Mouse (Mus musculus): ENCODE data around the gene Raf1. TPM values are rescaled to one million over a fixed set of nuclear protein-coding genes. Genes with fewer than 3 reads are reported as not detected.

Raf1 gene
- 100 to 1,000 TPM; 123 to 137 TPM for total RNA-seq (2021)
- long read RNA-seq, experiment 1, transcript Raf1-201 (17 exons, 3,070 nt): major isoform, 107 of 160 reads
- long read RNA-seq, experiment 1, partial matches to known transcripts: 9 of 160 reads
- long read RNA-seq, experiment 1, other reads (novel, unspliced or antisense): 41 of 160 reads
- long read RNA-seq, experiment 2, transcript Raf1-201 (17 exons, 3,070 nt): major isoform, 109 of 175 reads
- long read RNA-seq, experiment 2, partial matches to known transcripts: 18 of 175 reads
- long read RNA-seq, experiment 2, other reads (novel, unspliced or antisense): 45 of 175 reads

DNA sequence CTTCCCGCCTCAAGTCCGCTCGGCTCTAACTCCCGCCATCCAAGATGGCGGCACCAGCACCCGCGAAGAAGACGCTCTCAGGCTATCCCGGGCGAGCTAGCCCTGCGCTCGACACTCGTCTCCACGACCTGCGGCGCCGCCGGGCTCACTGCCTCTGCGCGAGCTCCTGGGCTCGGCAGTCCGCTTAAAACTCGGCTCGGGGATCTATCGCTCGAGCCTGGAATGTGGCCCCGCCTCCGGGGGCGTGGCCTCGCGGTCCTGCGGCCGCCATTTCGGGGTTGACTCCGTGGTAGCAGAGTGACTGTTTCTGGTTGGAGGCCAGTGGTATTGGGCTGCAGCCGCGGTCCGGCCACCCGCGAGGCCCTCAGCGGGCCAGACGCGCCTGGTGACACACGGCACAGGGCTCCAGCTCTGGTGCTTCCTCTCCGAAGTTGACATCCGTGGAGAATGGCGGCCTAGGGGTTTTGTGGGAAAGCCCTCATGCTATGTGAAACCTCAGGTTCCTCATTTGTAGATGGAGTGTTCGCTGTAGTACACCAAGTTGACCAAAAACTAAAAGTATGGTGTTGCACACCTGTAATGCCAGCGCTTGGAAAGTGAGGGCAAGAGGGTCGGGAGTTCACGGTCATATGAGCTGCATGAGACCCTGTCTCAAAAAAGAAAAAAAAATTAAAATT is at the start of gene Raf1:
Raf1 (minus strand) TSS at position 184 of the 677 bp plus-strand sequence.
- DNase-seq (ENCODE audit: low spot score in 2 of 2): peak; percentile 97 to 98

DNA sequence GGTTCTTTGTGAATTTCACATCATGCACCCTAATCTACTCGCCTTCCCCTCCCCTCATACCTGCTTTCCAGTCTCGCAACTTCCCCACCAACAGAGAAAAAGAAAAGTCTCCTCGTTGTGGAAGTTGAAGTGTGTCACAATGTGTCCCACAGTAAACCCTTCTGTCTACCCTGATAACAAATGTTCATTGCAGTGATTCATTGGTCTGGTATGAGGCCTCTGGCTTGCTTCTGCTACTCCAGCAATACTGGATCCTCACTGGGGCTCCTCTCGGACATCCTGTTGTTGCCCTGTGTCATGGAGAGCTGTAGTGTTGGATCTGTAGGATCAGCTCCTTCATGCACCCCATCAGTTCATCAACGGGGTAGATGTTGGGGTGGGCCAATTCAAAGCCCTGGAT is 45.8 kb upstream of the Raf1 start:
- DNase-seq (ENCODE audit: low spot score in 2 of 2): no peak

DNA sequence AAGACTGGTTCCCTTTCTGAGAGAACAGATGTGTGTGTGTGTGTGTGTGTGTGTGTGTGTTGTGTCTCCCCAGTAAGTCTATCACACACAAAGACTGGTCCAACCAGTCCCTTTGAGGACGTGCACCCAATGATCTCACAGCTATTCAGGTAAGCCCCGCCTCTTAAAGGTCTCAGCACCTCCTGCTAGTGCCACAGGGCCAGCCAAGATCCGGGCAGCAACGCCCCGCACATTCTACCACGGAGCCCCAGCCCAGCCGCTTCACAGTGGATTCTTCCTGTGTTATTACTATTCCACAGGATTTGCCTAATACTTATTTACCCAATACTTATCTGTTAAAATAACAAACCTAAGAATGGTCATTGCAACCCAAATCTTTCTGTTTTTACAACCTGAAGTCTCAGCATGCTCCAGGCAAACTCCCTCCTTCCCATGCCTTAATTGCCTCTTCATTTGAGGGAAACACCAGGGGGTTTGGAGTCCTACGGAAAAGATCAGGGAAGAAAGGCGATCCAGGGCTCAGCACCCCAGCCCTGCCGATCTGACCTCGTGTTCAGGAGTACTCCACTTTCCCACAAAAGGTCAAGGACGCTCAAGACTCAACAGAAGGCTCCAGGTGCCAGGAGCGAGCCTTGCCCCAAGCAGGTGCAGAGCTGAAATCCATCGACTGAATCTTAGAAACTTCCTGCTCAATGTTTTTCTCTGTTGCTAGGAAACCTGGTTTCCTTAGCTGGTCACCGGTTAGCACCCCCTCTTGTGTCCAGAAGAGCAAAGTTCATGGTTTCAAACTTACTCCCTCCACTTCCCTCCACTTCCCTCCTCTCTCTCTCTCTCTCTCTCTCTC is 41.5 kb upstream of the Raf1 start:
- peak in 1 of 2 experiments; percentile 14 for DNase-seq (ENCODE audit: low spot score in 2 of 2)

DNA sequence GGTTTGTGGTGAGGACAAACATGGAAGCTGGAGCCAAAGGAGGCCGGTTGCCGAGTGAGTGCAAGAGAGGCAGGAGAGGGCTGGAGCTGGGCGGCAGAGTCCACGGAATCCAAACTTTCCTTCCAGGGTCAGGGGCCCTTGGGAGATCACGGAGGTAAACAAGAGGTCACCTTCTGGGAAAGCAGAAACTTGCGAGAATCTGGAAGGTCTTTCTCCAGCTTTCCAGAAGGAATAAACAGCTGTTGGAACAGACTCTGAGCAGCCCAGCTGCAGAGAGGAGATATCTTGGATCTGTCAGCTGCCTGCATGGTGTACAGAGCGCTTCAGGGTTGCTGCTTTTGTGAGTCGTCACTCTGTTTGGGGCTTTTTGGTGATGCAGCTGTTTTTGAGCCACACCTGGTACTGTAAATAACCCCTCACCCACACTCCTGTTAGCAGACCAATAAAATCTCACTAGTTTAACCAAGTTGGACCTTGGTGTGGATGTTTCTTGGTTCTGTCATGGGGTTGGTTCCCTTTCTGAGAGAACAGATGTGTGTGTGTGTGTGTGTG is 40.7 kb upstream of the Raf1 start:
- DNase-seq (ENCODE audit: low spot score in 2 of 2): peak; percentile 21 to 63

DNA sequence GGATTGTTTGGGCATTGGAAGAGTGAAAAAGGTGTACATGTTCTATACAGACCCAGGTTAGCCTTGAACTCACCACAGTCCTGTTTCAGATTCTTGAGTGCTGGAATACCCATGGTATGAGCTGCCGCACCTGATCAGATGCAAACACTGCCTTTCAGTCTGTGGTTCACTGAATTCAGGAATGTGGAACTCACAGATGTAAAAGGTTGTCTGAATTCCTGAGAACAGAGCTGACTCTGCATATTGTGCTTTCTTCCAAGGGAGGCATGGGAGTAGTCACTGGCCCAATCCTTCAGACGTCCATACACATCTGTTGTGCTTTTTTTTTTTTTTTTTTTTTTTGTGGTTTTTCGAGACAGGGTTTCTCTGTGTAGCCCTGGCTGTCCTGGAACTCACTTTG is 34.8 kb upstream of the Raf1 start:
- no peak for DNase-seq (ENCODE audit: low spot score in 2 of 2)

DNA sequence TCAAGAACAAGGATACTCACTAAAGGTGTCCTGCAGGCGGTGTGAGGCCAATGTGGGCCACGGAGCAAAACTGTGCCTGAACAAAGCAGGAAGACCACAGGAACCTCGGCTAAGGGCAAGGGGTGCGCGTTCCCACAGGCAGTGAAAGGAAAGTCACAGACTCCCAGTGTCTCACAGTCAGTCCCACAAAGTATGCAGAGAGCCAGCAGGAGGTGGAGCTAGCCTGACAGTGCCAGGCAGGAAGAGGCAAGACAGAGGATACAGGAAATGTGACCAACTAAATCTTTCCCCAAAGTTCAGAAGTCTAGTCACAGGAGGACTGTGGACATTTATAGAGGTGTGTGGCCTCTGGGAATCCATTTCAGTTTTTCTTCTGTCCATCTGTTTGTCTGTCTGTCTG is 26.5 kb upstream of the Raf1 start:
- DNase-seq (ENCODE audit: low spot score in 2 of 2): no peak

DNA sequence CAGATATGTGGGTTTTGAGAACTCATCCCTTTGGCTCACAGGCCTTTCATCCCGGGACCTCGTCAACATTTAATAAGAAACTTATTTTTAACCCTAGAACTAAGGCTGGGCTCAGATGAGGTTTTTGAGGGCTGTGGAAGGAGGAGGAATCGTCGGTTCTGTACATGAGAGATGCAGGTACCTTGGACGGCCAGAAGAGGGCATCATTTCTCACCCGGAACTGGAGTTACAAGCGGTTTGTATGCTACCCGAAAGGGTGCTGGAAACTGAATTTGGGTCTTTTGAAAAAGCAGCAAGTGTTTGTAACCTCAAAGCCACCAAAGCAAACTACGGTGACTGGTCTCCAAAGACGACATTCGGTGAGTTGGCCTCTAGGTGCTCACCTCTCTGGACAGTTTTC is 24.9 kb upstream of the Raf1 start:
- DNase-seq (ENCODE audit: low spot score in 2 of 2): no peak

DNA sequence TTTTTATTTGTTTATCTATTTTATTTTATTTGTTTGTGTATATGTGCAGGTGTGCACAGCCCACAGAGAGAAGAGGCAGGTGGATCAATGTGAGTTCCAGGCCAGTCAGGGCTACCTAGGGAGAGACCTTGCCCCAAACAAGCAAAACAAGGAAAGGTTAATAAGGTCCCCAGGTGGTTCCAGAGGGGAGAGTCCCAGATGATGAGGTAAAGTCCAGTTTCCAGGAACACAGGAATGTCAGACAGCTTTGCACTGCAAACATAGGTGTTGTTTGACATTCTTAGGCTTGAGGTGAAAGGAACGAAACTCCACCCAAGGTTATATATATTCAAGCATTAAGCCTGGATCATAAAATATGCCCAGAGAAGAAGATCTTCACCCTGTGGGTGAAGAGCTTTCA is 24.3 kb upstream of the Raf1 start:
- DNase-seq (ENCODE audit: low spot score in 2 of 2): no peak

DNA sequence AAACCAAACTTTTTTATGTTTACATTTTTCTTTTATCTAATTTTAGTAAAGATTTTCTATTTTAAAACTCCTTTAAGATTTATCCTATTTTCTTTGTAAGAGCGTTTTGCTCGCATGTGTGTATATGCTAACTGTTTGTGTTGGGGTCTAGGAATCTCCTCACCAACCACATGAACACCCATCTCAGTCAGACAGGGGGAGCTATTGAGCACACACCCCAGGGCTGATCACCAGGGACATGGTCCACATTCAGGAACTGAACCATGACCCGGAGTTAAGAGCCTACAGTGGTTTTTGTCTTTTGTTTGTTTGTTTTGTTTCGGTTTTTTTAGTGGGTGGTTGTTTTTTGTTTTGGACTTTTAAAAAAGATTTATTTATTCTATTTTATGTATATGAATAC is 22.3 kb upstream of the Raf1 start:
- DNase-seq (ENCODE audit: low spot score in 2 of 2): no peak

DNA sequence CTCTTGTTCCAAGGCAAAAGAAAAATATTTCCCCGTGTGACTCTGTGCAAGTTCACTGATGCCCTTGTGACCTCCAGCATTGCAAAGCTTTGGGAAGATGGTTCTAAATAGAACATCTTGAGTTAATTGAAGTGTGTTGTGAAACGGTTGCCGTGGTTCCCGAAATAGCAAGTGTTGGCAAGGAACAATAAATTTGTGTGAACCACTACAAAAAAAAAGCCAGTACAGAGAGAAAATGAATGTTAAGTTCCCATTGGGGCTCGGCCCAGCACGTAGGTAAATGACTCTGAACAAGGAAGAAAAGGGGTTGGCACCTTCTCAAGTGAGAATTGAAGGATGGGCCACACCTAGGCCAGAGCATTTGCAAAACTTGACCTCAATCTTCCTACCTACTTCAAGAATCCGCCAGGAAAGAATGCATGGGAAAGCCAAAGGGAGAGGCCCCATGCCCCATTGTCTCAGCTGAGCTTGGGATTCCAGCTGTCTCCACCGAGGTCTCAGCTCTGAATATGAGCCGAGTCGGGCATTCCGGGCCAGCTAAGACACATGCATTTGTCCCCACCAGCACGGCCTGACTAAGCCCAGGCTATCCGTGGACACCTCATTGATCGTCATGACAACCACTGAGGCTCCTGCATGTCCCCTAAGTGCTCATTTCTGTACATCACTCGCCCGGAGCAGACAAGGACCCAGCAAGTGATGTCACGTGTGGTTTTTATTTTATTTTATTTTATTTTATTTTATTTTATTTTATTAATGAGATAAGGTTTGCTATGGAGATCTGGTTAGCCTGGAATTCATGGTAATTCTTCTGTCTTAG is 21.5 kb upstream of the Raf1 start:
- peak in 1 of 2 experiments; percentile 16 for DNase-seq (ENCODE audit: low spot score in 2 of 2)

DNA sequence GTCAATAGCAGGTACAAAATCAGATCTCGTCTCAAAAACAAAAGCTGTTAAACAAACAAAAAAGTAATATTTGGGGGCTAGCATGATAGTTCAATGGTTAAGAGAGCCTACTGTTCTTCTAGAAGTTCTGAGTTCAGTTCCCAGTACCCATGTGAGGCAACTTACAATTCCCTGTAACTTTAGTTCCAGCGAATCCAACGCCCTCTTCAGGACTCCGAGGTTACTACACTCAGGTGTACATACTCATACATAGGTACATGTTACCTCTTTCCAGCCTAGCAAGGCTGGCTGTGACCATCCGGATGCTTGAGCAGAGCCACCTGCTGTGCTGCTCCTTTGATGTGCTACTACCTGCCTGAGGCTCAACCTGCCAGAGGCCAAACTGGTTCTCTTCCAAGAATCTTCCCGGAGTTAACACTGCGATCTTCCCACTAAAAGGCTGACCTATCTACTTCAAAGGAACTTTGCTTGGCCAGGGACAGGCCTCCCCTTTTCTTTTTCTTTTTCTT is 20.3 kb upstream of the Raf1 start:
- no peak for DNase-seq (ENCODE audit: low spot score in 2 of 2)

DNA sequence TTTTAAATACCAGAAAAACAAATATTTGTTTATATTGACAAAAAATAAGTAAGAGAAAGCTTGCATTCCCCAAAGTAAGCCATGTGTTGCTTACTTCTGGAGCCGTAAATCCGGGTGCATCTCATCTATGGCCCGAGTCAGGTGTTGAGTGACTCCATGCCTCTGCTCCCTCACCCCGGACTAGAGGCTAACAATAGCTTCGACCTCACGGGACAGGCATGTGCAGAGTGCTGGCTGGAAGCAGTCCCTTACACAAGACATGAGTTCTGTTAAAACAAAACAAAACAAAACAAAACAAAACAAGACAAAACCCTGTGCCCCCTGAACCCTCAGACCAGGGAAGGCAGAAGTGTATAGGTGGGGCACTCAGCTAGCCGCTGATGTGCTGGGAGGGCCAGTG is 18.7 kb upstream of the Raf1 start:
- DNase-seq (ENCODE audit: low spot score in 2 of 2): no peak

DNA sequence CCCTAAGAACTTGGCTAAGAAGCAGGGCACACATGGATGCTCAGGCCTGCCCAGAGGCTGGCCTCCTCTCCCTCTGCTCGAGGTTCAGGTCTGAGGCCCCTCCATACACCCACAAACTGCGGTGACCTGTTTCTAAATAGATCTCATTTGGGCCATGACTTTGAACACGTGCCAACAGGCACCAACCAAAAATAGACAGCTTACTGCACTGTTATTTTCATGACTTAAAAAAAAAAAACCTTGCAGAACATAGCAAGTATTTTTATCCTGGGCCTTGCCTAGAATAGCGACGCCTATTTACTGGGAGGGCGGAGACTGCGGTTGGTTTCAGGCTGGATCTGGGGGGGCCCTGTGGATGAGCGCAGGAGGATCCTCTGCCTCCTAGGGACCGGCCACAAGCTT is 18.0 kb upstream of the Raf1 start:
- DNase-seq (ENCODE audit: low spot score in 2 of 2): no peak

DNA sequence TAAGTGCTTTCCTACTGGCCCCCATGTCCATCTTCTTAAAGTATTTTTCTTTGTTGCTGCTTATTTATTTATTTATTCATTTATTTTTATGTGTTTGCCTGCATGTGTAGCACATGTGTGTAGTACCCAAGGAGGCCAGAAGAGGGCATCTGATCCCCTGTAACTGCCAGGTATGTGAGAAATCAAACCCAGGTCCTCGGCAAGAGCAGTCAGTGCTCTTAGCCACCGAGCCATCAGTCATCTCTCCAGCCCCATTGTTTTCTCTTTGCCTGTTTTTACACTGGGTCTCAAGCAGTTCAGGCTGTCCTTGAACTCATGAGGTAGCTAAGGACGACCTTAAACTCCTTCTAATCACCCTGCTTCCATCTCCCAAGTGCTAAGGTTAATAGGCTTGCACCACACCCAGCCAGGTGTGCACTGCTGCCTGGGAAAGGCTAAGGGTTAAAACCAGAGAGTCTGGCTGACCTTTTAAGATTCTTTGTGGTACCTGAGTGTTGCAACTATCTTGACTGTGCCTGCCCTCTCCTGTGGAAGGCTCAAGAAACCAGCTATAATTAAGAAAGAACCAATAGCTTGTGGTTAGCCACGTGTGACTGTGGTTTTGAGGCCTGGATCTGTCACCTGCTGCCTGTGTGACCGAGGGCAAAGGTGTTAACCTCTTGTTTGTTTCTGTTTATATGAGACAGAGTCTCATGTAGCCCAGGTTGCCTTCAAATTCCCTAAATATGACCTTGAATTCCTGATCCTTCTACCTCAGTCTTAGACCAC is 16.7 kb upstream of the Raf1 start:
- no peak for DNase-seq (ENCODE audit: low spot score in 2 of 2)

DNA sequence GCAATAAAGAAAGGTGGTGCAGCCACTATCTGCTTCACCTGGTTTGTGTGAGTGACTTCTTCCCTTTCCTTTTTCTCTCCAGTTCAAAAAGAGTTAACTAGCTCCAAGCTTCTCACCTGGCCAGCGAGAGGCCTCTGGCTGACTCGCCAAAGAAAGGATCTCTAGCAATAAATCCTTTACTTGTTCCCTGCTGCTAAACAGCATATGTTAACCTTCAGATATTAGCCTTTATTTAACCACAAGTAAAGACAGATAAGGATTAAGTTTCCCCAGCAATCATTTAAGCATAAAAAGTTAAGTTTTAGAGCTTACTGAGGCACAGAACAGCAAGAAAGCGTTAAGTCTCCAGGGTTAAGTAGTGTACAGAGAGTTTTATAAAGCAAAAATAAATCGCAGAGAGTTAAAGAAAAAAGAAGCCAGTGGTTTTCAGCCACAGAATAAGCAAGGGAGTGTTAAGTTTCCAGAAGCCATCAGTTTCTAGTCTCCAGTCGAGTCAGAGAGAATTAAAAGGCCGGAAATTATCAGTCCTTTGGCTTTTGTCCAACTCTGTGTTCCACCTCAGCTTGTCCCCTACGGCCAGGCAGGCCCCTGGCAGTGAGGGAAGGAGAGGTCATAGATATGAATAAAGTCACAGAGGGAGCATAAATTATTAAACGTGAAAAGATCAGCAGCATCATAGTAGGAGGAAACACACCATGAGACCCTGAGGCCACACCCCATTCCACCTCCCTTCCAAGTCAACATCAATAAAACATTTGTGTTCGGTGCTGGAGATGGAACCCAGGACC is 15.9 kb upstream of the Raf1 start:
- no peak for DNase-seq (ENCODE audit: low spot score in 2 of 2)

DNA sequence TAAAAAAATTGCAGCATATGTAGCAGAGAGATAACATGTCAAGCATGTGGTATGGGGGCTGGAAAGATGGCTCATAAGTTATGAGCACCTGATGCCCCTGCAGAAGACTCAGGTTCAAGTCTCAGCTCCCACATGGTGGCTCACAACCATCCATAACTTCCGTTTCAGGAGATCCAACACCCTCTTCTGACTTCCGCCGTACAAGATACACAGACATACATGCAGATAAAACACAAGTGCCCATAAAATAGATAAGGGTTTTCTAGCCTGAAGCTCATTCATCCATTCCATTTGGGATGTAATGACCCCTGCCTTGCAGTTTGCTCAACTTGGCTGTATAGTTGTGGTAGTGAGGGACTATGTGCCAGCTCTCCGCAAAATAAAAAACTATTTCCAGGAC is 13.7 kb upstream of the Raf1 start:
- no peak for DNase-seq (ENCODE audit: low spot score in 2 of 2)

DNA sequence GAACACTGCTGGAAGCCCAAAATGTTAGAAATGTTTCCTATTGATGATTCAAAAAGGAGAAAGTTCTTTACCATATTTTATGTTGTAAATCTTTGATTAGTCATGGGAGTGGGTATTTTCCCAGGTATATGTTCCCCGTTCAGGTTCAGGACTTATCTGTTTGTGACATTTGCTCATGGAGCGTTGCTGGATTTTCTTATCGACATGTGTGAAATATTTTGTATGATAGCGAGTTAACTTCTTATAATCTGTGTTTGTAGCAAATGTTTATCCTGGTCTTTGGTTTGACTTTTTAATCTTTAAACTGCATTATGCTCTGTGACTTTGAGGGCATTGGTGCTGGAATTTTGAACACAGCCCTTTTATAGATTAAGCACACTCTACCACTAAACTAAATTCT is 12.2 kb upstream of the Raf1 start:
- DNase-seq (ENCODE audit: low spot score in 2 of 2): no peak

DNA sequence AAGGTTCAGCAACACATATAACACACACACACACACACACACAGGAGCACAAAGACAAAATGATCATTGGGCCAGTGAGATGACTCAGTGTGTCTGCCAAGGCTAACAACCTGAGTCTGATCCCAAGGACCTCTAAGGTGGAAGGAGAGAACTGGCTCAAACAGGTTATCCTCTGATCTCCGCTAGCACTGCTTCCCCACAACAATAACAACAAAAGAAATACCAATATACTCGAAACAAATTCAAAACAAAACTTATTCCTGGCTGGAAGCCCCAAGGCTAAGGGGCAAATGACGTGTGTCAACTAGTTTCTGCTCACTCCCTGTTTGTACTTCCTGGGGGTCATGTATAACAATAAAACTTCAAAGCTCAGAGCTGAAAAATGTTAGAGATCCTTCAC is 11.3 kb upstream of the Raf1 start:
- no peak for DNase-seq (ENCODE audit: low spot score in 2 of 2)
